Mouse (Mus musculus): Measurements from ENCODE around the gene Fads2.
A peak's percentile ranks its signal among the peaks of the same experiment; 100 is the strongest.

Gene Fads2

DNA sequence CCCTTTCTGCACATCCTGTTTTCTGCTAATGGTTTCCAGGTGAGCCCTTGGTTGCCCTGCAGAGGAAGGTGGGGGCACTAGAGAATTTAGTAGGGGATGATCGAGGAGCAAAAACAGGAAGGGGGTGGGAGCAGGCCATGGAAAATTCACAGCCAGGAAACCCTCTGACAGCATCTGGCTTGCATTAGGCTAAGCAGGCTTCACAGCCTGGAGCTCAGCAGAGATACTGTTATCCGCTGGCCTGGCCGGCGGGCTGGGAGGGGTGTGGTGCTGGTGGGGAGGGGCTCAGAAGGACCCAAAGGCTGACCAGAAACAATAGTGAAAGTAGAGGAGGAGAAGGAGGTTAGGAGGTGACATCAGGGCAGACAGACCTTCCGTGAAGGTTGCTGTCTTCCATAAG lies 87.6 kb downstream of the Fads2 start:
- peak; percentile 77 for DNase-seq (ENCODE audit: low spot score)

DNA sequence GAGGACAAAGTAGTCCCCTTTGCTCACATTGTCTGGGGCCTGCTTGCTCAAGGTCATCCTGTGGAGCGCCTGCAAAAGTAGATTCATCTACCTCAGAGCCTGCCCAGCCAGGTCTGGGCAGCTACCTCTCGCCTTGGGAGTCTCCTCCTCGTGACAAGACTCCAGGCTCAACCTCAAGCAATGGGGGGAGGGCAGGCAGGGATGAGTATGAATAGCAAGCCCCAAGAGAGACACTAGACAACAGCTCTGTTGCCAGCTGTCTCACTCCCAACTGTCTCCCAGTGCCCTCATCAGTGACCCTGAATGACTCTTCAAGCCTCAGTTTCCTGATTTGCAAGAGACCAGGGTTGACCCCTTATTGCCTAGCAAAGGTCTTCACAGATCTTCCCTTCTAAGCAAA lies 88.2 kb downstream of the Fads2 start:
- DNase-seq (ENCODE audit: low spot score) = peak; percentile 71

DNA sequence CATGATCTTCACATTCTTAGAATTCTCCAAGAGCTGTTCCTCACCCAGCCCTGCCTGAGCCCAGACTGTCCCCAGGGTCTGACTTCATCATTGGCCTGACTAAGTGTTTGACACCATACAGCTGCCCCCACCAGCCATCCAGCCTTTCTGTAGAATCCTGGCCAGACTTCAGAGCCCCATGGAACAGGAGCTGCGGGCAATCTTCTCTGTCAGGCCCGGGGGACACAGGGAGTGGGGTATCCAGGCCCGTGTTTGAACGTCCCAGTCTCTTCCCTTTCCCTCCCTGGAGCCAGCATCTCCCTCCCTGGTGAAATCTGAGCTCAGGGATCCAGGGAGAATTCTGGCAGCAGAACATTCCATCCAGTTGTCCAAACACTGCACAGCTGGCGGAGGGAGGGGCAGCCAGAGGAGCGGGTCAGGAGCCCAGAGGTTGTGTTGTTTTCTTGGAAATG lies 88.7 kb downstream of the Fads2 start:
- DNase-seq (ENCODE audit: low spot score) = peak; percentile 80
